Mouse (Mus musculus): ENCODE results near the gene Kcnc2. TPM values are rescaled to one million over a fixed set of nuclear protein-coding genes. Genes with fewer than 3 reads are reported as not detected.

The Kcnc2 gene
- total RNA-seq, 2 experiments from 2014 or later, result not detected

DNA sequence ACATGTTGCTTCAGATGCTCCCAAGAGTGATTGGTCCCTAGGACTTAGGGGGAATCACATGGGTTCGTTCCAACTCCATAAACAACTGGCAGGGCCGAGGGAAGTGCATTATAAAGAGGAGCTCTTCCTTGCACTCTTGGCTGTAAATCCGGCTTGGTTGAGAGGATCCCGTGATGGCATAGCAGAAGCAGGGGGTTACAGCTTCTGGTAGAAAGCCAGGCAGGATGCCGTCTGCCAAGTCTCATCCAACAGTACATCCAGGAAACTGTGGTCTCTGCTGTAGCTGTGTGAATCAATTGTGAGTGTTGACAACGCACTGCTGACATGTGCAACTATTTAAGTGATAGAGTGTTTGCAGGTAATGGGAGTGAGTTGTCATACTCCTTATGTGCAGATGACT, 107.5 kb downstream of the Kcnc2 start:
- ATAC-seq (replicated peaks; ENCODE audit: low FRiP score, low TSS enrichment, poor library complexity, severe bottlenecking), result no peak

DNA sequence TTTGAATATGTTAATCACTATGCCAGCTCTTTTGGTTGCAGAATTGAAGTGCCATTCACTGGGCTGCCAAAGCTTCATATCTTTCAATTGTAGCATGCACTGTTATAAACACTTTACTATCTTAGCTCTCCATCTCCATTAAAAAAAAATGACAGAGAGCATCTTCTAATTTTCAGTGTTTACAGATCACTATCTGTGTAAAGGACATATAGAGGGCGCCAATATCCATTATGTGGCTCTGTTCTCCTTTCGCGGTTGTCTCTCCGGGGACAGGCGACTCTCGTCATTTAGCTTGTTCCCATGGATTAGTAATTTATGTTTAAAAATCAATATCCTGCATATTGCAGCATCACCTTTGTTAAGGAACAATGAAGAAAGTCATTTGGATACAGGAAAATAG, 109.7 kb downstream of the Kcnc2 start:
- ATAC-seq (replicated peaks; ENCODE audit: low FRiP score, low TSS enrichment, poor library complexity, severe bottlenecking), result no peak

- ATAC-seq (replicated peaks; ENCODE audit: low FRiP score, low TSS enrichment, poor library complexity, severe bottlenecking), result no peak
Measured at GRCm38 (mm10) chr10:112394399-112394970, 123.6 kb downstream of the Kcnc2 start.

DNA sequence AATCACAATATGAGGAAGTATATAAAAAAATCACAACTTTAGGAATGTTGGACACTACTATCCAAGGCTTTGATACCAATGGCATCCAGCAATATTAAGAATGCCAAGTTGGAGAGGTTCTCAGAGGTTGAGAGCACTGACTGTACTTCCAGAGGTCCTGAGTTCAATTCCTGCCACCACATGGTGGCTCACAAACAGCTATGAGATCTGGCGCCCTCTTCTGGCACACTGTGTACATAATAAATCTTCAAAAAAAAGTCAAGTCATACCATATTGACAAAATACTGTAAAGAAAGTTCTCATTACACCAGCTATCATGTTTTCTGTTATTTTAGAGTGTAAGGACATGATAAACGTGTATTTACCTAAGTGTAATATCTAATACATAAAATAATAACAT, 126.3 kb downstream of the Kcnc2 start:
- no peak for ATAC-seq (replicated peaks; ENCODE audit: low FRiP score, low TSS enrichment, poor library complexity, severe bottlenecking)

DNA sequence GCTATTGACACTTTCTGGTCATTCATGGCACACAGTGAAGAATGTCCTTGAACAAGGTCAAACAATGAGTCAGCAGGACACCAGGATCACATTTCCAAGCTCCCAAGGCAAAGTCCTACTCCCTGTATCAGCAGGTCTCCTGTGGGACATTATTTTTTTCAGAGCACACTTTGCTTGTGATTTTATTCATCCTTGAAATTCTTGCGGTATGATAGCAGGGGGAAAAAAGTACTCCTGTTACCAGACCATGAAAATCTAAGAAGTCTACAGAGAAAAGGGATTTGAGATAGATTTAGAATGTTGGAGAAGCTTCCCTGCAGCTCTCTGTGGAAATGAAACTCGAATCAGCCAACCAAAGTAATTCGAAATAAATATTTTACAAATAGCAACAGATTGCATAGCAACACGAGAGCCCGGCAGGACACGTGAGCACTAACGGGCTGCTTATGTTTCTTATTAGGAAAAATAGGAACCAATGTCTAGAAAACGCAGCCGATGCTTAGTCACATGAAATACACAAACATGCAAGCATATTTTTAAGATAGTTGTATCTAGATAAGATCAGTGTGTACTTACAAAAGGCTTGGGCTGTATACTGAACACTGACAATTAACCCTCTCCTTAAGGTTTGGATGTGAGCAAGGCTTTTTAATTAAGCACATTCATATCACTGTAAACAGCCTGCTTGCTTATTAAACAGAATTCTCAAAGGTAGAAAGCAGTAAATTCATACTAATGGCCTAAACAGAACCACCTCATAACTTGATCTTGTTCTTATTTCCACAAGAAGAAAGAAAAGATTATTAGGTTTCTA, 129.9 kb downstream of the Kcnc2 start:
- no peak for ATAC-seq (replicated peaks; ENCODE audit: low FRiP score, low TSS enrichment, poor library complexity, severe bottlenecking)

DNA sequence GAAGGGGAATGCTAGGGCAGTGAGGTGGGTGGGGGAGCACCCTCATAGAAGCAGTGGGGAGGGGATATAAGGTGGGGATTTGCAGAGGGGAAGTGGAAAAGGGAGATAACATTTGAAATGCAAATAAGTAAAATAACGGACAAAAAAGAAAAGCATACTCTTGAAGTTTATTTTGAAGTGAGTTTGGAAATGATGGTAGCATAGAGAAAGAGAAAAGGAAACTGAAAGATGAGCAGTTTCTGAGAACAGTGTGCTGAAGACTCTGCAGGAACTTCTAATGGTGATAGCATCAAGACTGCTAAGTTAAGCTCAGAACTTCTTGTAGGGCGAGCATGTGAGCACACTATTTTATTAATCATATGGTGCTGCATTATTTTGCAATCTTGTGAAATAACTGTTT, 138.6 kb downstream of the Kcnc2 start:
- no peak for ATAC-seq (replicated peaks; ENCODE audit: low FRiP score, low TSS enrichment, poor library complexity, severe bottlenecking)

- no peak for ATAC-seq (replicated peaks; ENCODE audit: low FRiP score, low TSS enrichment, poor library complexity, severe bottlenecking)
Measured at GRCm38 (mm10) chr10:112423327-112423726, 152.4 kb downstream of the Kcnc2 start.

DNA sequence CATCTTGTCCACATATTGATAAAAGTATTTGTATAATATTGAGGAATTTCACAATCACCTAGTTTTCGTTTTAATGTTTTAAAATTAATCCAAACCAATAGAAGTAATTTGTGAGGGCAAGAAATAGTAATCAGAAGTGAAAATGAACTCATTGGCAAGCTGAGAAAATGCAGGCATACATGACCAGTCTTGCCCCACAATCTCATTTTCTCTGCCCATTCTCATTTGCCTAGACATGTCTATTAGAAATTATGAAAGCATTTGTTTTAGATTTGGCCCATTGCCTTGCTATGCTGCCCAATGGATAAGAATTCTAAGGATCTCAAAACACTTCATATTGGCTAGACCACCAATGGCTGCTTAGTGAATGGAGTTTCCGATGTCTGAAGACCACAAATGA, 166.0 kb downstream of the Kcnc2 start:
- no peak for ATAC-seq (replicated peaks; ENCODE audit: low FRiP score, low TSS enrichment, poor library complexity, severe bottlenecking)

GRCm38 (mm10) chr10:112444640-112445039, 173.7 kb downstream of the Kcnc2 start:
- ATAC-seq (replicated peaks; ENCODE audit: low FRiP score, low TSS enrichment, poor library complexity, severe bottlenecking), result no peak

GRCm38 (mm10) chr10:112450910-112451309, 180.0 kb downstream of the Kcnc2 start:
- ATAC-seq (replicated peaks; ENCODE audit: low FRiP score, low TSS enrichment, poor library complexity, severe bottlenecking), result no peak

GRCm38 (mm10) chr10:112468689-112469384, 197.9 kb downstream of the Kcnc2 start:
- ATAC-seq (replicated peaks; ENCODE audit: low FRiP score, low TSS enrichment, poor library complexity, severe bottlenecking), result no peak

DNA sequence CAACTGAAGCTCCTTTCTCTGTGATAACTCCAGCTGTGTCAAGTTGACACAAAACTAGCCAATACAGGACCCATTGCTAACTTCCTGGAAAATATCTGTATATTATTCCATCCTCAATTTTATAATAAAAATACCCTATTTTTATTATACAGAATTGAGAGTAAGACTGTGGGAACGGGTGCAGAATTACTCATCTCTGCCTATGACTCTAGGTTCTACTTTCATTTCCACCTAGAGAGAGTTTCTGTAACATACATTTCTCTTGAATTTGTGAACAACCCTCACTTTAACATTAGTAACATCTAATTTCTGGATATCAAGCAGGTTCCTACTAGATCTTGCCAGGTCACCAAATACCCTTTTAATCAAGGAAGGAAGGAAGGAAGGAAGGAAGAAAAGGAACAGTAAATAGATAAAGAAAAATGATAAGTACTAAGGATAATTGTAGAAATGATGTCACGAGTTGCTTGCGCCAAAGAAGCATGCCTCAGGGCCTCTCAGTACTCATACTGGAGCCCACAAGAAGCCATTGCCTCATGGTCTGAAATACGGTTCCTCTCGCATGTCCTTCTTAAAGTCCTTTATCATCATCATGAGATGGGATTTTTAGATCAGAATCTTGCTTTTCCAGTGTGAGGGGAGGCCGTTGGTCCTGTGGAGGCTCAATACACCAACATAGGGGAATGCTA, 203.3 kb downstream of the Kcnc2 start:
- ATAC-seq (replicated peaks; ENCODE audit: low FRiP score, low TSS enrichment, poor library complexity, severe bottlenecking), result no peak

- no peak for ATAC-seq (replicated peaks; ENCODE audit: low FRiP score, low TSS enrichment, poor library complexity, severe bottlenecking)
Measured at GRCm38 (mm10) chr10:112481461-112481860, 210.5 kb downstream of the Kcnc2 start.

DNA sequence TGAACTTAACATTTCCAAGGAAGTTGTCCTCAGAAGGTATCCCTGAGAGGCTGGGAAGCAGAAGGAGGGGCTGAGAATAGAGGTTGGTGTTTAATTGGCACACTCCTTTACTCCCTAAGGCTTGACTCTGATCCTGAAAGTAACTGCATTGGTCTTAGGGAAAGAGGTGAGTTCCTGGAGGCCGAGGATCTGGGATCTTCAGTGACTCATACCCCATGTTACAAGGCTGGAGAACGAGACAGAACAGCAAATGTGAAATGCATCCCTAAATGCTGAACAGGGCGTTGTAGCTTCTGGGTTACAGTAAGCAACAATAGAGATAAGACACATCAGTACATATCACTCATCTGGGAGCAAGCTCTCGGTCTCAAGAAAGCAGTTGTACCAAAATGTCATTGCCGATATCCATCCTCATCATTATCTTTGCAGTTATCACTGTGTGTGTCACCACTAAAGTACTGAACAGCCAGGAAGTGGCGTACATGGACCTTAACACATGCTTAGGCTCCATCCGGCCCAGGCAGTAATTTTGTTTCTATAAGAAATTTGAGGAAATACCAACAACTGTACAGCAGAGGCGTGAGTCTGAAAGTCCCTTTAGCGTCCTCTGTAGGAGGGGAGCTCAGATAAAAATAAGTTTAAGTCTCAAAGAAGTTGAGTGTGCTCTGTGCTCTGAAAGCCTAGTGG, 211.1 kb downstream of the Kcnc2 start:
- no peak for ATAC-seq (replicated peaks; ENCODE audit: low FRiP score, low TSS enrichment, poor library complexity, severe bottlenecking)

- no peak for ATAC-seq (replicated peaks; ENCODE audit: low FRiP score, low TSS enrichment, poor library complexity, severe bottlenecking)
Measured at GRCm38 (mm10) chr10:112484387-112485105, 213.6 kb downstream of the Kcnc2 start.

DNA sequence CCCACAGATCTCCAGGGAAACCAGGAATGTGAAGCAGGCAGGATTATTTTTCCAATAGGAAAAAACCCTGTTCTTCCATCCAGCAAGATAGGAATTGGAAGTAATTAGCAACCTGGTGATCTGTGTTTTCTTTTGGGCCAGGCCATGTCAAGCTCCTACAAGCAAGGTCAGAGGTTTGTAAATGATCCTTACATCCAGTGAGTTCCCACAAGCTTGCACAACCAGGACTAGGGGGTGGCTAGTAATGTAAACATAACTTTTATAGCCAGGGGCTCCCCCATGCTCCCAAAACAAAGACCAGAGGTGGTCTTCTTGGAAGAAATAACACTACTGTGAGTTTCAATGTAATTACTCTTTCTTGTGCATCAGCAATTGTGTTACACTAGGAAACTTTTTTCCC, 214.9 kb downstream of the Kcnc2 start:
- no peak for ATAC-seq (replicated peaks; ENCODE audit: low FRiP score, low TSS enrichment, poor library complexity, severe bottlenecking)

DNA sequence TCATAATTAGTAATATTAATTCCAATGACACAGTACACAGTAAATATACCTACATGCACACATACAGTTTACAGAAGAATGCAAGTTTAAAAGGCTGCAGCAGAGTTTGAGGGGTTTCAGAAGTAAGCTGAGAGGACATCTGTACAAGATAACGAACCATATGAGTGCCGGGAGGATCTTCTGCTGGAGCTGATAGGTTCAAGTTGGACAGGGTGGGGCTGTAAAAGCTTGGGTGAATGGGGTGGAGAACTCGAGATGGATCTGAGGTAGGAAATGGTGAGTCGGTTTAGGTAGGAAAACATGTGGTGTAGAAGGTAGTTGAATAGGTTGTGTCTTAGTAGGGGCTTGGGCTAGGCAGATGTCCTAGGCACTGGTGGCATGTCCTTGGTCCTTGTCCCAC, 217.8 kb downstream of the Kcnc2 start:
- no peak for ATAC-seq (replicated peaks; ENCODE audit: low FRiP score, low TSS enrichment, poor library complexity, severe bottlenecking)

All from megakaryocyte-erythroid progenitor cell, adult 5-6 weeks (primary cell).